Mouse (Mus musculus): ENCODE results near the gene Rab40c.
A peak's percentile ranks its signal among the peaks of the same experiment; 100 is the strongest.

Gene Rab40c

DNA sequence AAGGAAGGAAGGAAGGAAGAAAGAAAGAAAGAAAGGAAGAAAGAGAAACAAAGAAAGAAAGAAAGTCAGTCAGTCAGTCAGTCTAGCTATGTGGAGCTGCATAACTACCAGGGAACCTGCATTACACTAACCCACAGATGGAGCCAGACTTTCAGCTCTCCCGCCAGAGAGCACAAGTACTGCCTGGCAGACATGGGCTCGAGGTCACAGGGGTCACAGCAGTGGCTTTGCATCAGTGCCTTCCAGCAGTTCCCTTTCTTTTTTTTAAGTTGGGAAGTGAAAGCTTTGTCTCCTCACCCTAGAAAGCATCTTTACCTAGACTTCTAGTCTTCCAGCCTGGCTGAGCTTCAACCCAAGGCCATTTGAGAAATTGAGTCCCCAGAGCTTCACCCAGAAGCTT, 24.1 kb downstream of the Rab40c start:
- DNase-seq: peak; percentile 54

DNA sequence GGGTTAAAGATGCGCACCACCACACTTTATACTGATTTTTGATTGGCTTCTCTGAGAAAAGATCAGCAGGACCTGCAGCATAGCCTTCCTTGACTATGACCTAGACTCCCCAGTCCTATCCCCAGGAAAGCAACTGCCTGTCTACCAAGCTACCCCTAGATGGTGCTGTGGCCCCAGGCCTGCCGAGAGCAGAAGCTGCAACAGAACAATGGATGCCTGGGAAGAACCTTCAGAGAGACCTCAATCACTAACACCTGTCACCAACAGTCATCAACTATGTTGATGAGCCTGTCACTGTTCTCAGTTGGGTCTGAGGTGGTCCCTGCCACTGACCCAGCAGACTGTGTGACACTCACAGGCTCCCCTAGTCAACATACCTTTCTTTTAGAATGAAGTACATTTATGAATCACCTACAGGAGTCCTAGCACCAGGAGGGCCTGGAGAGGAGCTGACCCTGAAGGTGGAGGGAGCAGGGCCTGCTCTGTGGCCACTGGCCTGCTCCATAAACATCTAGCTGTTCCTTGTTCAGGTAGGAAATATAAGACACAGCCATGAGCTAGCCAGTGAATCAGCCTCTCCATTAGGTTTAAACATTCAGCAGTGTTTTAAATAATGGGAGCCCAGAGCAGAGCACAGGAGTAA, 25.4 kb downstream of the Rab40c start:
- peak; percentile 57 for DNase-seq

DNA sequence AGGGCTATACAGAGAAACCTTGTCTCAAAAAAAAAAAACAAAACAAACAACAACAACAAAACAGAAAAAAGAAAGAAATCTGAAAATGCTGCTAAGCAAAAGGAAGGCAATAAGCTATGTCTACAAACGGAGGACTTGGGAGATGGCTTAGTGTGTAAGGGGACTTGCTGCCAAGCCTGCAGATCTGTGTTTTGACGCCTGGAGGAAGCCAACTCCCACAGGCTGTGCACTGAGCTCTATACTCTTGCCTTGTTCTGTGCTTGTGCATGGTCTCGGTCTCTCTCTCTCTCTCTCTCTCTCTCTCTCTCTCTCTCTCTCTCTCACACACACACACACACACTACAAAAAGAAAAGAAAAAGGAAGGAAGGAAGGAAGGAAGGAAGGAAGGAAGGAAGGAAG, 30.7 kb downstream of the Rab40c start:
- no peak for DNase-seq

DNA sequence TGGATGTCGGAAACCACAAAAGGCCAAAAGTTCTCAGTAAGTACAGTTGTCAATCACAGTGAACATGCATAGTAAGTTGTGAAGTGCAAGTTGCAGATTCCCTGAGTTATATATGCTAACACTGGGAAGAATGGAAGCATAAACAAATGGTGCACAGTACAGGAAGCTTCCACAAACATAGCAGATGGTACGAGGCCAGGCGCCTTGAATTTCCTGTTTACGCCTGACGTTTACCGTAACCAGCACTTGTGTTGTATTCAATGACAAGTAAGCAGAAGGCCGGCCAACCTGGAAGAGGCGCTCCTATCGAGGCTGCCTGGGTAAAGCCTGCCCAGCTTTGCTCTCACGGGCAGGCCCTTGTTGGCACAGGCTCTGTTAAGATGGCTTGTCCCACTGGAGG, 32.1 kb downstream of the Rab40c start:
- no peak for DNase-seq

DNA sequence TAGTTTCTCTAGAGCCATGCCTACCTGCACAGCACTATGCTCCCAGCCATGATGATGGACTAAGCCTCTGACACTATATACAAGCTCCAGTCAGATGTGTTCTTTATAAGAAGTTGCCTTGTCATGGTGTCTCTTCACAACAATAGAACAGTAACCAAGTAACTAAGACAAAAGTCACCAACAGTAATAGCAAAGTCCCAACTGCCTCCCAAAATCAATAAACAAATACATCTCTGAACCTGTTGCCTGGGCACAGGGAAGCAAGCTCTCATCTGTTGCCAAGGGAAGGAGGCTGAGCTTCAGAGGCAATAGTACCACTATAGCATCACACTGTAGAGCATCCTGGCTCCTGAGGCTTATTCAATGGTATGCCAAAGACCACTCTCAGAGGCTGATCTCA, 32.7 kb downstream of the Rab40c start:
- no peak for DNase-seq

DNA sequence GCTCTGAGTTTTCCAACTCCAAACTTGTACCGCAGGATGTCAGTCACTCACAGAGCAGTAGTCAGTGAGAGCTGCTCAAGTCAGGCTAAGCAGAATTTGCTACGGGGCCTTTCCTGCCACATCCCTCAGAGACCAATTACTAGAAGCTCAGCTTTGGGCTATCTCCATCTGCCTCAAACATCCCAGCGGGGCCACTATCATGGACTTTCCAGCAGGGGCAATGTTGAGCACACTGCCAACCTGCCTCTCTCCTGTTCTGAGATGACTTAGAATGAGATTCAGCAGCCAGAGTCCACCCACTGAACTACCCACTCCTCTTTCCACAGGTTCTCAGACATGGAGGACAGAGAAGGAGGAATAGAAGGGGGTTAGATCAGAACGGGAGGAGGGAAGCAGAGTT, 33.9 kb downstream of the Rab40c start:
- peak; percentile 38 for DNase-seq

DNA sequence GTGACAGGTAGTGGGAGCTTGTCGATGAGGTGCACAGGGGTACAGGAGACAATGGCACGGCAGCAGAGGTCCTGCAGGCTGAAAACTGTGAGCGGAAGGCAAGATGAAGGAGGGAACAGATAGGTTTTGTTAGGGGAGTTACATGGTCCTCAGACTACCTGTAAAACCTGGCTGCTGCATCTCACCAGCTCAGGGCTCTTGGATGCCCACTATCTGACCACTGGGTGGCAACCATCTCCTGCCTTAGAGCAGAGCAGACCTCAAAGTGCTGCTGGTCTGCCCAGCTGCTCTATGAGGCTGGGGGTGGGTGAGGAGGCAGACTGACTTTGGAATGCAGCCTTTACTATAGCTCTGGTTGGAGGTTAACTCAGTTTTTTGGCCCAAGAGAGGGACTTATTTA, 35.7 kb downstream of the Rab40c start:
- DNase-seq: no peak

DNA sequence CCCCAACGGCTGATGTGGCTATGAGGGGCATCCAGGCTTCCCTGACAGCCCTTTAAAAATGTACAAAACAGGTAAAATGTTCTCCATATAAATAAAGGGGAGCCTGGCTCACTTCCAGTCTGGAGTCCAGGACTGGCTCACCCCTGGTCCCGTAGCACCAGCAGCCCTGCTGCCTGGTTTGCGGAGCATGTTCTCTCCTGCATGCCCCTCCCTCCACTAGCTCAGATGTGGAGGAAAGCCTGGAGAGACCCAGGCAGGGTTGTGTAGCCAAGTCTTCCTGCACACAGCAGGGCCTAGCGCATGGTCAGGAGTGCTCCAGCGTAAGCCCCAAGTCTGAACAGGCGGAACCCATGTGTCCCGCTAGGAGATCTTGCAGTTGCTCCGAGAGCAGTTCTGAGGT, 36.3 kb downstream of the Rab40c start:
- DNase-seq: no peak

DNA sequence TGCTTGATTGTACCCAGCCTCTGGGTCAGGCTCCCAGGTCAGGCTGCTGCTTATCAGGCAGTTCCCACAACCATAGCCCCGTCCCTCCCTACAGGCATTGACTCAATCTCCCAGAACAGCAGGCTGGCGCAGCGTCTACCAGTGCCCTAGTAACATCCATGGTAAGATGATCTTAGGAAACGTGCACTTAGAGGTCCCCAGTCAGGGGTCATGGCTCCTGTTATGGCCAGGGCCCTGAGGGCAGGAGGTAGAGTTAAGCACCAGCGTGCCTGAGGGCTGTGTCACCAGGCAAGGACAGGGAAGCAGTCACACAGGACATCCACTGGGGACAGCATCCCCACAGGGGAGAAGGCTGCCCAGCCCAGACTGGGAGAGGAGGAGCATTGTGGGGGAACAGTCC, 37.2 kb downstream of the Rab40c start:
- DNase-seq: no peak

DNA sequence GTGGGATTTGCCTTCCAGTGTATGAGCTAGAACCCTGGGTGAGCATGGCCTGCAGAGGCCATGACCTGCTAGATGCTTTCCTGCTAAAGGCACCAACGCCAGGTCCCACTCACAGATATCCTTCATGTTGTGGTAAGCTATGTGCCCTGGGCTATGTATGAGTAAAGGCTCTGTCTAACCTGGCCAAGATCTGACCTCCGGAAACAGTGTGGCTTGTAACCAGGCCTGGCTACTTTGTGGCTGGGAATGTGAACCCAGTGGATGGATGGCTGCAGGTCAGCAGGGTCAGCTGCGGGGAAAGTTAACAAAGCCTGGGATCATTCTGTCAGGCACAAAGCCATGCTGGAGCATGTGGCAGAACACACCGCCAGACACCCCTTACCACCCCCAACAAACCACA, 37.8 kb downstream of the Rab40c start:
- DNase-seq: no peak

DNA sequence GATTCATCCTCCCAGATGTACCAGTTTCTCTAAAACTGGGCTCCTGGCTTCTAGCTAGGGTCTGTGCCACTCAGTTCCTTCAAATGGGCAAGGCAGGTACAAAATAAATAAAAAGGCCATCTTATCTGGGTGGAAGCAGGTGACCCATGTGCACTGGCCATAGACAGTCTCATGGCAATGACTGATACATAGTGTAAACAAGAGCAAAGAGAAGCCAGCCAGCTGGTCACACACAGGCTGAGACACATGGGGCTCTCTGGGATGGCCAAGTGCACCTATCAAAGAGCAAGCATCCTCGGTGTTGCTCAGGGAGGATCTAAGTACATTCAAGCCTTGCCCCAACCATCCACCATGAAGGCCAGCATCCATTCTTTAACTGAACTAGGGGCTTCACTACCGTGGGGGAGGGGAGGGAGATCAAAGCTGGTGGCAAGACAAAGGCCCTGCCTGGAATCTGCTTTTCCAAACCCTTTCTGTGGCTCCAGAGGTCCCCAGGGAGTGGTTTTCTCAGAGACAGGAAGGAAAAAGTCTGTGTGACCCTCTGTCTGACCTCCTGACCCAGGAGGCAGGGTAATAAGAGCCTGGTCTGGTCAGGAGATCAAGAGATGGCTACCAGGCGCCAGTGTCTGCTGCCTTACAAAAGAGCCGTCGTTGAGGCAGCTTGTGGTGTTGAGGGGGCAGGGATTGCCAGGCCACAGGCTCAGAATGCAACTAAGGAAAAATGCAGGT, 38.5 kb downstream of the Rab40c start:
- DNase-seq: no peak

DNA sequence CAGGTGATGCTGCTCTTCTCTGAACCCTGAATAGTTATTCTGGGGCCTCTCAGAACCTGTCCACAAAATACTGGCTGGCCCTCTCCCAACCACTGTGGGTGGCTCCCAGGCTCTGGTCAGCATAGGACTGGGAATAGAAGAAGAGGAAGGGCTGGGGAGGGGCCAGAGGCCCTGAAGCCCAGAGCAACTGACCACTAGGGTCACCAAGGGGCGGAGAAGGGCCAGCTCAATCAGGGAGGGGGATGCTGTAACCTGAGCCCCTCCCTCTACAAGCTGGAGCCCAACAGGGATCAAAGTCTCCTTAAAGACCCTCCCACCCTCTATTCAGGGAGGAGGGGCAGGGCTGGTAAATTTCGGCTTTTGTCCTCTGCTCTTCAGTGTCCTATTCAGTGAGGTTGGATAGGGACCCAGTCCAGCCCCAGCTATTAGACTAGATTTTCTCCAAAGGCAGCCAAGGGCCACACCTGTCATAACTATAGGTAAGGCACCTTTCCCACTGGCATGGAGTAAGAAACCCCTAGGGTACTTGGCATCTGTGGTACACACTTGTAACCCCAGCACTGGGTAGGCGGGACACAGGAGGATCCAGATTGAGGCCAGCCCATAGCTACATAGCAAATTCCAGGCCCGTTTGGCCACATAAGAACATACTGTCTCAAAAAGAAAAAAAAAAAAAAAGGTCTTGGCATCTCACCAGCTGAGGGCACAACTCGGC, 39.2 kb downstream of the Rab40c start, which contains the start of gene Wfikkn1:
Wfikkn1 (minus strand) TSS at position 663 of the 715 bp plus-strand sequence.
- no peak for DNase-seq

DNA sequence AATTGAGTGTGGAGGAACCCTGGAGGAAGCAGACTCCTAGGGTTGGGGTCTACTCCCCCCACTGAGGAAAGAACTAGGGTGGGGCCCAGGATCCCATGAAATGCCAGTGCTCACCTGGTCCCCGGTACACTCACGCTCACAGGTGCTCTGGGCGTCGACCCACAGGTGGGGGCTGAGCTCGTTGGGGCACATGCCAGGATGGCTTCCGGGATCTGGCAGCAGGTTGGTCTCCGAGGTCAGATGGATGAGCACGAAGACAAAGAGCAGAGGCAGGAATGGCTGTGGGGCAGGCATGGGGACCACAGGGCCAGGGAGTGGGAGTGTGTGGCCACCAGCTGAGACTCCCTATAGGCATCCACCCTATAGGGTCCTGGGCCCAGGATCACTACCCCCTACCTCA, 39.8 kb downstream of the Rab40c start:
- no peak for DNase-seq

DNA sequence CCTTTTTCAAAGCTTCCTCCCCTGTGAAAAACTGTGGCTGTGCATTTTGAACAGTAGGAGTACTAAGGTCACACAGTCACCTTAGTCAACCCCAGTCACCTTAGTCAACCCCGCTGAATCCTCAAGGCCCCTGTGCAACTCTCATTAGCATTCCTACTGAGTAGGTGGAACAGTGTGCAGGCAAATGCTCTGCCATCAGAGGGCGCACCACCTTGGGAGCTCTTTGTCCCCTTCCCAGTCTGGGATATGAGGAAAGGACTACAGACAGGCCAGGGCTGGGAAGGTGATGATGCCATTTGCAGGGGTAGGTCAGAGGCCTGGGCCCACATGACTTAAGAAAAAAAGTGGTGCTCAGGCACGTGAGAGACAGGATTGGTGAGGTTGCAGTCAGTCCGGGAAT, 40.3 kb downstream of the Rab40c start:
- peak; percentile 85 for DNase-seq

DNA sequence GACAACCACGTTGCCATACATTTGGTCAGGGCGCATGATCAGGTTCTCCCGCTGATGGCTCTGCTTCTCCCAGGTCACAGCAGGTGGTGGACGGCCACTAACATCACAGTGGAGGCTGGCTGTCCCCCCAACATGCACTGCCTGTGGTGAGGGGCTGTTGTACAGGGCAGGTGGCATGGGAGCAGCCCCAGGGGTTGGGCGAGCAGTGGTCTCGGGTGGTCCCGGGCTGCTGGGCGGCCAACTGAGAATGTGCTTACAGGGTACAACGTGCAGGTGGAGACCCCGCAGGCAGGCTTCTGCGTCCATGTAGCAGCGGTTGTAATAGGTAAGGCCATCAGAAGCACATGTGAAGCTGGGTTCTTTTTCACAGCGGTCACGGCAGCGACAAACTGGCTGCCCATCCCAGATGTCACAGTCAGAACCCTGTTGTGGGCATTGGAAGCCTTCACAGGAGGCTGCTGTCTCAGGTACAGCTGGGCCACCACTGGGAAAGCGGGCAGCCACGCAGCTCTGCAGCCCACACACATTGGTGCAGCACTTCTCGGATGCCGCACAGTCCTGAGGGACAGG, 40.8 kb downstream of the Rab40c start:
- DNase-seq: no peak

DNA sequence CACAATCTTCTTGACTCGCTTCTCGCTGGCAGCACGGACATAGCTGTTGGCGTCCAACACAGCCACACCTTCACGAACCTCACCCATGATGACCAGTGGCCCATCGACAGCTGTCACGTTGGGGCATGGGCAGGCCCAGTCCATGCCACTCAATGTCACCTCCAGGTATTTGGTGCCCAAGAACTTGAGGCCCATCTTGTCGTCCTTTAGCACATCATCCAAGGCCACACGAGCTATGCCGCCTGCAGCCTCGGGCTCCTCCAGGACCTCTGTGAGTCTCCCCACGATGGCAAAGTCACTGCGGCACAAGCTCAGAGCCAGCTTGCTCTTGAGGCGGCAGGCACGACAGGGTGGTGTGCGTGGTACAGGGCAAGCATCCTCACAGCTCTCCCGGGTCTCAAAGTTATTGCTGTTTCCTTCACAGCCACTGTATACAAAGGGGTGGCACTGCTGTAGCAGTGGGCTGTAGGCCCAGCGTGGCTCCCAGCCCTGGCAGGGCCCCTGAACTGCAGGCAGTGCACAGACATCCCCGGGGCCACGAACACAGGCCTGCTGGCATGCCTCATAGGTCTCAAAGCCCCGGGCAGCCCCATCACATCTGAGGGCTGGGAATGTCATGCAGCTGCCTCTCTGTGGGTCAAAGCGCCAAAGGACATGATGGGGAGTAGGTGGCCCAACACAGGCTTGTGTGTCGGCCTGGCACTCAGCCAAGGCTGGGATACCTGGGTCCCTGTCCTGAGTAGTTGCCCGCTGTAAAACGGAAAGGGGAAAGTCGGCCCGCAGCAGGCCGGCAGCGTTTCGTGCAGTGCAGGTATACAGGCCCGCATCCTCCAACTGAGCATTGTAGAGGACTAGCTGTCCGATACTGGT, 41.6 kb downstream of the Rab40c start:
- no peak for DNase-seq

DNA sequence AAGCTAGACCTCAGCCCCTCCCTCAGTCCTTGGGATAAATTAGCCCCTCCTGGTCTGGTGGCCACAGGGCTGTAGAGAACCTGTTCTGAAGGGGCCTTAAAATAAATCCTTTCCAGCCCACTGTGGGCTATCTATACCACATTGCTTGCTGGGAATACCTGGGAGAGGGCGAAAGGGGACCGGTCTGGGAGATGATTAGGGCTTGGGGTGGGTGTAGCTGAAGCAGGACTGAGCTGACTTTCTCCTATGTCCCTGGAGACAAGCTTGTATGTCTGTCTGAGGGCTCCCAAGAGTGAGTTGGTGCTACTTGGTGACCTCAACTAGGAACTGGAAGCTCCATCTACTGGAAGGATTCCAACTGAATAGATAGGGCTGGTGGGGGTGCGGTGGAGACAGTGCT, 42.5 kb downstream of the Rab40c start:
- DNase-seq: no peak

DNA sequence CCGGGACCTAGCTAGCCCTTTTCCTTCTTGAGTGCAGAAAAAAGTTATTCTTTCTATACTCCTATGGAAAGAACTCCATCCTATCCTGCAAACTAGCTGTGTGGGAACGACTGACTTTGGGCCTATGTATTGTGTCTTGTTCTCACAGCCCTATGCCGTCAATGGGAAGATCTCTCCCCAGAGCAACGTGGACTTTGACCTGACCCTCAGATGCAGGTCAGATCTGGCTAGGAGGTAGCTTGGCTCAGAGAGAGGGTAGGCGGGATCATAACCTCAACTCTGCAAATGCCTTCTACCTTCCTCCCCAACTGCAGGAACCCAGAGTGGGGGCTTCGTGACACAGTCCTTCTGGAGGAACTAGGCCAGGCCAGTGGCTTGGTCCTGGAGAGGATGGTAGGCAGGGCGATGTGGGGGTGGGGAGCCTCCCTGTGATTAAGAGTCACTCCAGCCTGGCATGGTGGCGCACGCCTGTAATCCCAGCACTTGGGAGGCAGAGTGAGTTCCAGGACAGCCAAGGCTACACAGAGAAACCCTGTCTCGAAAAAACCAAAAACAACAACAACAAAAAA, 43.1 kb downstream of the Rab40c start:
- peak; percentile 85 for DNase-seq

DNA sequence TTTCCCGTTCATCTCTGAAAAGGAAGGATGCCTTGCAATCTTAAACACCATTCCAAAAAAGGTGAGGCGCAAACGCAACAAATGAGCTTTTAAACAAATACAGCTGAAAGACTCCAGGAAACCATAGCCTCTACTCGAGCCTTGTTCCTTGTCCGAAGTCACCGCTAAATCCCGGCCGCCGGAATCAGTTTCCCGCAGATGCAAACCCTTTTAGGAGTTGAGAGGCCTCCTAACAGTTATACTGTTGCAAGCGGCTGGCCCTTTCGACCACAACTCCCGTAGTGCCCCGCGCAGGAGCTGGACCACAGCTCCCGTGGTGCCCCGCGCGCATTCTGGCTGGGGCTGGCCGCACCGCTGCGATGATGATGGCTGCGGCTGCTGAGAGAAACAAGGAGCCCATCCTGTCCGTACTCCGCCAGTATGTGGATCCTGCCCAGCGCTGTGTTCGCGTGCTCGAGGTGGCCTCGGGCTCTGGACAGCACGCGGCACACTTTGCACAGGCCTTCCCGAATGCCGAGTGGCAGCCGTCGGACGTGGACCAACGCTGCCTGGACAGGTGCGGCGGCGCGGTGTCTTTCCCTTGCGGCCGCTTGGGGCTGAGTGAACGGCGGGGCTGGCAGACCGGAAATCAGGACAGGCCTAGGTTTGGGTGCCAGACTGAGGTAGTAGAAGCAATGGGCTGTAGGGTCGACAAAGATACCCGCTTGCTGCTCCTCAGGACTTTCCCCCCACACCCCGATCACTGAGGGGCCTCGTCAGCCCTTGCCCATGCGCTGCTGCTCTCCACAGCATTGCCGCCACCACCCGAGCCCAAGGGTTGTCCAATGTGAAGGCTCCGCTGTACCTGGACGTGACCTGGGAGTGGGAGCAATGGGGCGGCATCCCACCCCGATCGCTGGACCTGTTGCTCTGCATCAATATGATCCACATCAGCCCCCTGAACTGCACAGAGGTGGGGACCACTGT, 44.1 kb downstream of the Rab40c start:
- peak; percentile 89 for DNase-seq

DNA sequence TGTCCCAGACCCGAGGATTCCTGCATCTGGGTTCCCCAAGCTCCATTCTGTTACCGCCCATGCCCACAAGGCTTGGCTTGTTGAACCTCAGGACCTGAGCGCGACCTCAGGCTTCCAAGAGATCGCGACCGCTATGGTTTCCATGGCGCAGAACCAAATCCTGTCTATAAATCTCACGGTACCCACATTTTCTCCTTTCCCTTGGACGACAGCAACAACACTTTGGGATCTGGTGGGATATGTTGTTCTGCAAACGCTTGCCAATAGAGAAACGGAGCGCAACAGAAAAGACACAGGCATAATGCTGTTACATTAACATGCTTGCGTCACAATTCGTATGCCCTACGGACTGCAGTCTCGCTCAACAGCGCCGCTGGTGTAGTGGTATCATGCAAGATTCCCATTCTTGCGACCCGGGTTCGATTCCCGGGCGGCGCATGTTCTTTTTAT, 44.8 kb downstream of the Rab40c start, which contains the start of gene Mettl26:
Mettl26 (plus strand) TSS at position 354 of the 450 bp plus-strand sequence.
- DNase-seq: peak; percentile 90

DNA sequence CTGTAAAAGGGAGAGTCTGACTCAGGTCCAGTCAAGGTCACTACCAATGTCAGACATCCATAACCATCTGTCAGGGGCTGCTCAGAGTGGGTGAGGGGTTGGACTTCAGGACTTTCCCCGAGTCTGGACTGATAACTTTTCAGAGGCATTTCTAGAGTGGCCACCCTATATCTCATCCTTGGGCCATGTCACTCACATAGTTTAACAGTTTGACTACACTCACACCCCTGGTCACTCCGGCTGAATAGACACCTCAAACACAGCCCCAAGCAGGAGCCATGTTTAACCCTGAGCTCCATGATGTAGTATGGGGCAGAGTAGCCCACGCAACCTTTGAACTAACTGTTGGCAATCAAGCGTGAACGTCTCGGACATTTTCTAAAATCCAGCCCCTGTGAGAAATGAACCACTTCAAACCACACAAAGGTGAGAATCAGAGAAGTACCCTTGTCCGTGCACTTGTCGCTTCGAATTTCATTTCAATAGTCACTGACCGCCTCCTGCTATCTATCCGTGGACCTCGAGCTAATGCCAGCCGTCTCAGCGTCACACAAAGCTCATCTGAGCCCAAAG, 45.3 kb downstream of the Rab40c start:
- DNase-seq: peak; percentile 59
